Mouse (Mus musculus) megakaryocyte-erythroid progenitor cell, adult 5-6 weeks (primary cell): ENCODE data around the gene Tmem106c. TPM values are rescaled to one million over a fixed set of nuclear protein-coding genes. Genes with fewer than 3 reads are reported as not detected.

Source experiments
- ATAC-seq: replicated peaks from 2 replicates; pipeline ENCODE4 v1.8.0; 2016; ENCODE audit warnings: mild to moderate bottlenecking, inconsistent platforms; ENCODE audit not compliant: severe bottlenecking, poor library complexity, low FRiP score, low TSS enrichment
- total RNA-seq, 2 experiments: library from RNA; stranded (forward) in 1 of 2; stranded (reverse) in 1 of 2; fragments of 200-1000, 215-1000 nt in 1 of 2; fragments of >200 nt in 1 of 2; fragmentation: Nextera tagmentation in 1 of 2; gene quantifications; 2 replicates each; pipeline ENCODE4 v1.2.3; 2014 to 2017

The Tmem106c gene
- total RNA-seq, 2 experiments from 2014 or later, result 13.1 to 35.9 TPM

- no peak for ATAC-seq
These were observed 13.8 kb upstream of the Tmem106c start for GRCm38 (mm10) chr15:97950240-97950639.

- ATAC-seq, result peak; percentile 82
These were observed 11.7 kb upstream of the Tmem106c start for GRCm38 (mm10) chr15:97952137-97952888.

- peak; percentile 20; the same call in 1 of the 2 replicates for ATAC-seq
These were observed 11.2 kb upstream of the Tmem106c start for GRCm38 (mm10) chr15:97952889-97953189.

- no peak for ATAC-seq
These were observed 9.3 kb upstream of the Tmem106c start for GRCm38 (mm10) chr15:97954671-97955070.

- no peak for ATAC-seq
These were observed 8.7 kb upstream of the Tmem106c start for GRCm38 (mm10) chr15:97955286-97955685.

DNA sequence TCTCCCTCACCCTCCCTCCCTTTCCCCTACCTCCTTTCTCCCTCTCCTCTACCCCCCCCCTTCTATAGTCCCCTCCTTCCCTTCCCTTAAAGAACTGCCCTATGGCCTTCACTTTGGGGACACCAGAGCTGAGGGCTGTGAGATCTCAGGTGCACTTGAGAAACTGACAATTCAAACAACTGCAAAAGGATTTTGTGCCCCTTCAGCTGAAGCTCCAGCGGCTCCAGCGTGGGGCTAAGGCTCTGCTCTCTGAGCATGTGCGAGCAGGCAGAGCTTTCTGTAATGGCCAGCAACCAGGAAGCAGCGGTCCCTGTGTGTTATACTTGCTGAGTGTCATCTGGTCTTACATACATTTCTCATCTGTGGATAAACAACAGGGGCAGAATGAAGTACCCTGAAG is 8.3 kb upstream of the Tmem106c start:
- ATAC-seq, result no peak

DNA sequence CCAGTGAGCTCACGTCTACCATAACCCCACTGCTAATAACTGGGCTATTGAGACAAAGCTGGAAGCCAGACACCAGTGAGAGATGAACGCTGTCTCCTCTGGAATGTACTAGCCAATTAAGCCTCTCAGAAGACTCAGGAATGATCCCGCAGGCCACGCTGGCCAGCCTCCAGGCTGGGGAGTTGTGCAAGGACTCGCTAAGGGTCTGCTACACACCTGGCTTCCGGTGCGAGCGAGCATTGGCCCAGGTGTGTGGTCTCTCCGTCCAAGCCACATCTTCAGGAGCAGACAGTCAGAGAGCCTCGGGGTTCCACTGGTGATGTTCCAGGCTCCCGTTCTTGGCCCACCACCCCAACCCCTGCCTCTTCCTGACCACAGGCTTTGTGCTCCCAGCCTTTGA is 7.6 kb upstream of the Tmem106c start:
- ATAC-seq, result no peak

DNA sequence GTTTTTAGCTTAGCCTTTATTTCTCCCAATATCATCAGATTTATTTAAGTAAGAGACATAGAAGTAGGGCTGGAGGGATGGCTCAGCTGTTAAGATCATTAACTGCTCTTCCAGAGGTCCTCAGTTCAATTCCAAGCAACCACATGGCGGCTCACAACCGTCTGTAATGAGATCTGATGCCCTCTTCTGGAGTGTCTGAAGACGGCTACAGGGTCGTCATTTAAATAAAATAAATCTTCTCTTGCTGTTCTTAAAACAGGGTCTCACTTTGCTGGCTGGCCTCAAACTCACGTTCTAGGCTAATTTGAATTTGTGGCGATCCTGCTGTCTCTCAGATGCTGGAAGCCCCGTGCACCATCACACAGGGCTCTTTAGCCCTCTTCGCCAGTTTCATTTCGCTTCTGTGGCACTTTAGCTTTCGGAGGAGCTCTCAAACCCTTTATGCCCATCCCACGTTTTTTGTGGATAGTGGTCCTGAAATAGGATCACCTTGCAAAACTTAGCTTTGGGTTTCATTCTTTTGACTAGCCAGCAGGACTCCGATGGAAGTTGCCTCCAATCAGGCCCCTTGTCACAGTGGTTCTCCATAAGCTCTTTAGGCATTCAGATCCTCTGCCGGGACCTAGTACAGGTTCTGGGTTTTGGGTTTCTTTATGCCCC is 541 bp upstream of the Tmem106c start:
- peak; percentile 24 for ATAC-seq

GRCm38 (mm10) chr15:97964836-97965187 is 812 bp downstream of the Tmem106c start:
- no peak for ATAC-seq

GRCm38 (mm10) chr15:97965311-97966045 is 1.5 kb downstream of the Tmem106c start:
- no peak for ATAC-seq

- ATAC-seq, result peak; percentile 74
These were observed 6.3 kb downstream of the Tmem106c start for GRCm38 (mm10) chr15:97970299-97970698.

DNA sequence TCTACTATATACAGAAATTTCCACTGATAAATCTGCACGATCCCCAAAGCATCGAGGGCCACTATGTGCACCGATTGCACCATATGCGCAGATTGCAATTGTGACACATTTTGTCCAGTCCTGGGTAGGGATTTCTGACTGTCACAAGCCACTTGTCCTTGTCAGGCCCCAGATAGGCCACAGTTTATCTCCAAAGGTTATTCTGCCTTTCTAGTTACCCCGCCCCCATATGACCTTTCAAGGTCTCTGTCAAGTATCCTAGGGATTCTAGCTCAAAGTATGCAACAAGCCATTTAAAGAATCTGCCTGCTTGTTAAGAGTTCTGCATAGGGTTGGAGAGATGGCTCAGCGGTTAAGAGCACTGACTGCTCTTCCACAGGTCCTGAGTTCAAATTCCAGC is 8.6 kb downstream of the Tmem106c start:
- no peak for ATAC-seq

DNA sequence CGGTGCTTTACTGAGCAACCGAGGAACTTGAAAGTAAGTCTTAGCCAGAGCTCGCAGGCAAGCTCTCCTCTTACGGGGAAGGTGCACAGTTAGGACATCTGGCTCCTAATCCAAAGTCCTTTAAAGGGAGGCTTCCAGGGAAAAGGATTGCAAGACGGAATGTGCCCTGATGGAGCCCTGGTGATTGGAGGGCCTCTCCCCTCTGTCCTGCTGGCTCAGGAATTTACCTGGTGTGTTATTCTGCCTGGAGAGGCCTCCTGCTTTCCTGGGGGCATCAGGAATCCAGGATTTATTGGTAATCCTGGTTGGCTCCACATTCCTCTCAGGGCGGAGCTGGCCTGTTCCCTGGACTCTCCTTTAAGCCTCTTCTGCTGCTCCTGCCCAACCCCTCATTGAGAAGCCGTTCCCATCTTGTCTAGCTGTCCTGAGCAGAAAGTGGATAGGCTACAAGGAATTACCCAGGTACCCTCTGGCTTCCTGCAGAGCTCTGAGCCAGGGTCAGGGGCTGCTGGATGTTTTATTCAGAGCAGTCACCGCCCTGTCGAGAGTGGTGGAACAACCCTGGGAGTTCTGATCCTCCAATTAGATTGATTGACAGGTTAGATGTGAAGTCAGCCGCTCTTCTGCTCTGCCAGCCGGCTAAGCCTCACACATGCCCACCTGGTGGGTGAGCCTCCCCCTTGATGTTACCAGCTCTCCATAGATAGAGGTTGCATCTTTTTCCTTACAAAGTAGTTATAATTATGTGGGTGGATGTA is 9.4 kb downstream of the Tmem106c start:
- no peak for ATAC-seq

DNA sequence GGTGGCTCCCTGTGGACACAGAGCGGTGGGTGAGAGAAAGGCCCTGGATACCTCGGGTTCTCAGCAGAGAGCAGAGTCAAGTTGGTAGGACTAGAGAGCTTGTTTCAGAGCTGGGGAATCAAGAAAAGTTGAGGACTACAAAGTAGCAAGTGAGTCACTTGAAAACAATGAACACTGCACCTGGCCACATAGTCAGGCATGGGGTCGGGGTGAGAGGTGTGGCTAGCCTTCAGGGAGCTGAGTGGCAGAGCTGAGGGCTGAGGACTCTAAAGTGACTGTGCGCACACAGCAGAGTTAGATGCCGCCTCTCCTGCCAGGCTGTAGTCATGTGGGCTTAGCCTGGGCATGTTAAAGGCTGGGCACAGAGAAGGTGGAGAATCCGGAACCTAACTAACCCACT is 17.6 kb downstream of the Tmem106c start:
- ATAC-seq, result no peak

DNA sequence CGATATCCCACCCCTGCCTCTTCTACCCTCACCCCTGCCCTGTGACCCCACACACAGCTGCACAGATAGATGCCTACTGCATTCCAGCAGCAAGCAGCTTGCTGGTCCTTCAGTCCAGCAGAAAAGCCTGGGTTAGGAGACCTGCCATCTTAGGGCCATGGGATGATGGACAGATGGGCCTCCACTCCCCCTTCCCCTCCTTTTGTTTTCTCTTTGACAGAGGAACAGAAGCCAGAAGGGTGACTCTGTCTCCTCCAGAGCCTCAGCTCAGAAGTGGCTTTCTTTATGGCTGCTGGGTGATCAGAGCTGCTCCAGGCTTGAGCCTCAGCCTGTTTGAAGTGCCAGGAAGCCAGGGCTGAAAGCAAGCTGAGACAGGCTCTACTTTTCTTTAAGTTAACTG is 25.5 kb downstream of the Tmem106c start:
- ATAC-seq, result no peak

DNA sequence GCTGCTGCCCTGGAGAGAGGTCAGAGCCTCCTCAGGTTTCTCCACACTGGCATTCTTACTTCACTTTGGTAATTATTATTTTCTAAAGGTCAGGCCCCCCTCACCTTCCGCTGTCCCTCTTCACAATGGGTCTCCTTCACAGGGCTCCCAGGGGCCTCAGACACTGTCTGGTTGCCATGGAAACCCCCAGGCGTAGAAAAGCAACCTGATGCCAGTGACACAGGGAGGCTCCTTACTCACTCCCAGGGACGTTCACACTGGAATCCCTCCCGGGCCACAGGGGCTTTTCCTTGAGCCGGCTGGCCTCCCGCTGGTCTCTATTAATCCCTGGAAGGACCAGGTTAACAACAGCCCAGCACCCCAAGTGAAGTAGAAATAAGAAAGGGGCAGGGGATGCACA is 26.1 kb downstream of the Tmem106c start:
- no peak for ATAC-seq

DNA sequence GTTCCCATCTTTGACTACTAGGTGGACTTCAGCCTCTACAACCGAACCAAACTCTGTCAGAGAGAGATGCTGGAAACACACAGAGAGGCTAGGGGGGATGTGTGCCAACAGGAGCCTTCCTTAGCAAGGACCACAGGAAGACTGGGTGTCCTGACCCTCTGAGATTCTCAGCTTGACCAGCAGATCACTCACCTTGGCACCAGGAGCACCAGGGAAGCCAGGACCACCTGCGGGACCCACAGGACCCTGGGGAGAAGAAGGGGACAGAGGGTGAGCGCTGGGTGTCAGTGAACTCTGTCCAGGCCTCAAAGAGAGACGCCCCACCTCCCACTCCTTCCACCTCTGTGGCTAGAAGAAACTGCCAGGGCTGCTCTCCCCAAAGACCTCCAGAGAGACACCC is 26.7 kb downstream of the Tmem106c start:
- ATAC-seq, result no peak

- no peak for ATAC-seq
These were observed 27.4 kb downstream of the Tmem106c start for GRCm38 (mm10) chr15:97991285-97991895.

DNA sequence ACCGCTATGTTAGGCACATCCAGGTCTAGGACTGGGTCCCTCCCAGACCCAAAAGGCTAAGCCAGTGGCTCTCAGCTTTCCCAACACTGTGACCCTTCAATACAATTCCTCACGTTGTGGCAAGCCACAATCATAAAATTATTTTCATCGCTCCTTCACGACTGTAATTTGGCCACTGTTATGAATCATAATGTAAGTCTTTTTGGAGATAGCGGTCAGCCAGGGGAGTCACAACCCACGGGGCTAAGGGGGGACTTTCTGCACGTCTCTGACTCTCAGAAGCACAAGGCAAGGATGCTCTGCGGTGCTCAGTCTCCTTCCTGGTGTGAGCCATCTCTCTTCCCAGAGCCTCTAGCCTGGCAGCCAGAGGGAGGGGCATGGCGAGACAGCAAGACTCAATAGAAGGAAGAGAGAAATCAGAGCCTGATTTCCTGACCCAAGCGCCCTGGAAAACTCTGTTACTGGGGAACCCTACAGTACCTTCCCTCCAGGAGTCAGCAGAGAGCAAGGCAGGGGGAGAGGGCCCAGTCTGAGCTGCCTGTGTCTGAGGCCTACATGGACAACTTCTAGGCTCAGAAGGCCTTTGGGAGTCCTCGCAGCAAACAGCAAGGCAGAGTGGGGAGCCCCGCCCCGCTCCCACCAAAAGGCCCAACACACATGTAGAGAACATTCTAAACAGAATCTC is 28.2 kb downstream of the Tmem106c start:
- no peak for ATAC-seq
